Comparison of ENCODE assay signal across 14 mouse cellular contexts in genomic region chr2:26447451-26447850, GRCm38 (mm10). TPM values are rescaled to one million over a fixed set of nuclear protein-coding genes. Genes with fewer than 3 reads are reported as not detected.
A peak's percentile ranks its signal among the peaks of the same experiment; 100 is the strongest.
DNase-seq lines count a peak whose midpoint lies in the region; ATAC-seq and TF ChIP-seq lines count a peak whose summit lies in the region.
"Had no signal": no experiment of that assay in that cellular context is flagged by ENCODE, and none has a peak within 500 bp of the region (broad histone marks: within the 10 kb centered on the region; RNA-seq: fewer than 3 reads in every experiment).

No protein-coding gene starts in this region.

- intact Hi-C loops in heart, postnatal 36 days (cut with DNase I), result loop anchor here (5.0 kb wide), 2 partner anchors 55 to 190 kb away; no protein-coding TSS in a partner anchor

- no peaks in the 10 kb centered on the region for H3K27me3 ChIP-seq in heart, embryonic 12.5 days (replicated peaks)
- no peaks in the 10 kb centered on the region for H3K27me3 ChIP-seq in liver, embryonic 13.5 days
- H3K27me3 ChIP-seq in liver, embryonic 12.5 days (replicated peaks), result no peaks in the 10 kb centered on the region
- H3K27me3 ChIP-seq in embryonic facial prominence, embryonic 10.5 days (replicated peaks; ENCODE audit: low read depth, poor library complexity, severe bottlenecking), result no peaks in the 10 kb centered on the region
- no peaks in the 10 kb centered on the region for H3K27me3 ChIP-seq in liver, postnatal 0 days (ENCODE audit: insufficient read depth, low read length)
- H3K27me3 ChIP-seq: CH12.LX had no signal

- no peak overlapping the region for H3K4me2 ChIP-seq in heart, embryonic 12.5 days
- peak overlapping the region; percentile 98; the same call in 1 of the 2 replicates for H3K4me2 ChIP-seq in liver, embryonic 13.5 days
- H3K4me2 ChIP-seq in liver, embryonic 12.5 days, result no peak overlapping the region
- H3K4me2 ChIP-seq in liver, postnatal 0 days (ENCODE audit: low read depth, low read length), result no peak overlapping the region

- H3K9ac ChIP-seq in heart, embryonic 12.5 days, result 0 out of 2 replicates have a peak overlapping the region, but pooled peaks have one; percentile 43
- peak overlapping the region; percentile 33 for H3K9ac ChIP-seq in liver, embryonic 13.5 days
- no peak overlapping the region for H3K9ac ChIP-seq in liver, embryonic 12.5 days
- peak overlapping the region; percentile 70; the same call in 1 of the 2 replicates for H3K9ac ChIP-seq in liver, postnatal 0 days (replicated peaks)

- no peak overlapping the region for H3K27ac ChIP-seq in heart, embryonic 12.5 days (ENCODE audit: poor library complexity, severe bottlenecking)
- no peak overlapping the region for H3K27ac ChIP-seq in liver, embryonic 13.5 days
- no peak overlapping the region for H3K27ac ChIP-seq in liver, embryonic 12.5 days
- H3K27ac ChIP-seq in embryonic facial prominence, embryonic 10.5 days (replicated peaks), result peak overlapping the region; percentile 30; the same call in 1 of the 2 replicates
- H3K27ac ChIP-seq in liver, postnatal 0 days (ENCODE audit: low read depth), result no peak overlapping the region
- H3K27ac ChIP-seq: hindbrain, embryonic 14.5 days had no signal

- H3K4me3 ChIP-seq in heart, embryonic 12.5 days, result no peak overlapping the region
- H3K4me3 ChIP-seq in liver, embryonic 13.5 days (replicated peaks), result no peak overlapping the region
- no peak overlapping the region for H3K4me3 ChIP-seq in liver, embryonic 12.5 days
- H3K4me3 ChIP-seq in embryonic facial prominence, embryonic 10.5 days, result 0 out of 2 replicates have a peak overlapping the region, but pooled peaks have one; percentile 21
- no peak overlapping the region for H3K4me3 ChIP-seq in liver, postnatal 0 days (ENCODE audit: low read depth, low read length)

- TF ChIP-seq EP300 in liver, postnatal 0 days (IDR thresholded peaks at IDR 0.05; ENCODE audit: low read depth), result no peak

- H3K36me3 ChIP-seq in heart, embryonic 12.5 days, result 0 out of 2 replicates have a peak, but pooled peaks cover 3% of the 10 kb centered on the region
- H3K36me3 ChIP-seq in liver, embryonic 13.5 days, result no peaks in the 10 kb centered on the region
- no peaks in the 10 kb centered on the region; the same call in 1 of the 2 replicates for H3K36me3 ChIP-seq in liver, embryonic 12.5 days
- H3K36me3 ChIP-seq in embryonic facial prominence, embryonic 10.5 days (replicated peaks), result no peaks in the 10 kb centered on the region
- no peaks in the 10 kb centered on the region; the same call in 1 of the 2 replicates for H3K36me3 ChIP-seq in liver, postnatal 0 days (replicated peaks; ENCODE audit: insufficient read depth, low read length)

- DNase-seq in heart, postnatal 36 days, result no peak
- no peak for DNase-seq in liver, embryonic 13.5 days
- DNase-seq in embryonic facial prominence, embryonic 10.5 days (ENCODE audit: low spot score), result no peak
- no peak for DNase-seq in liver, postnatal 0 days
- DNase-seq in frontal cortex, adult 2 months (ENCODE audit: extremely low spot score in 1 of 2, low spot score in 1 of 2), result no peak
- DNase-seq: cerebellum, postnatal 36 days; heart, adult 2 months; kidney, adult 2 months; midbrain, embryonic 14.5 days; thymus, postnatal 14 days had no signal

- no peak for TF ChIP-seq CTCF in liver, postnatal 0 days (IDR thresholded peaks at IDR 0.05; ENCODE audit: low read depth)

- peaks cover 40% of the 10 kb centered on the region for H3K4me1 ChIP-seq in heart, embryonic 12.5 days (replicated peaks)
- peaks cover 45% of the 10 kb centered on the region for H3K4me1 ChIP-seq in liver, embryonic 13.5 days (replicated peaks)
- peaks cover 38% of the 10 kb centered on the region for H3K4me1 ChIP-seq in liver, embryonic 12.5 days
- peaks cover 44% of the 10 kb centered on the region for H3K4me1 ChIP-seq in embryonic facial prominence, embryonic 10.5 days
- H3K4me1 ChIP-seq in liver, postnatal 0 days (ENCODE audit: insufficient read depth), result peaks cover 24% of the 10 kb centered on the region

- 50% methylated on average over 1 of the region's 1 CpGs for WGBS in heart, embryonic 12.5 days
- WGBS in liver, embryonic 13.5 days (ENCODE audit: insufficient replicate concordance), result 27% methylated on average over 1 of the region's 1 CpGs
- 61% methylated on average over 1 of the region's 1 CpGs for WGBS in liver, embryonic 12.5 days (ENCODE audit: insufficient replicate concordance)
- WGBS in embryonic facial prominence, embryonic 10.5 days, result 78% methylated on average over 1 of the region's 1 CpGs
- 43% methylated on average over 1 of the region's 1 CpGs for WGBS in liver, postnatal 0 days (ENCODE audit: insufficient replicate concordance)

- no peaks in the 10 kb centered on the region for H3K9me3 ChIP-seq in heart, embryonic 12.5 days (replicated peaks)
- H3K9me3 ChIP-seq in liver, embryonic 13.5 days (replicated peaks), result no peaks in the 10 kb centered on the region
- H3K9me3 ChIP-seq in liver, embryonic 12.5 days (replicated peaks), result no peaks in the 10 kb centered on the region
- H3K9me3 ChIP-seq in embryonic facial prominence, embryonic 10.5 days, result no peaks in the 10 kb centered on the region
- H3K9me3 ChIP-seq in liver, postnatal 0 days (ENCODE audit: low read length), result no peaks in the 10 kb centered on the region

- ATAC-seq in heart, embryonic 12.5 days (ENCODE audit: insufficient number of reproducible peaks, low FRiP score), result no peak
- ATAC-seq in liver, embryonic 13.5 days (ENCODE audit: low read depth), result no peak
- no peak for ATAC-seq in liver, embryonic 12.5 days
- no peak for ATAC-seq in liver, postnatal 0 days

RNA-seq across cellular contexts. Expression of gene Sec16a, which starts 2.4 kb away (rescaled TPM):
- 22.6 and 24.5 TPM in 2 replicates for polyA plus RNA-seq in heart, embryonic 12.5 days (2016; fragmentation: Nextera tagmentation; extraction: Ambion mirVana)
- 10 to 100 TPM; 36.9 to 39.1 TPM for total RNA-seq in heart, postnatal 36 days (2021)
- 6.9 and 8.5 TPM in 2 replicates for polyA plus RNA-seq in liver, embryonic 13.5 days (2015; fragmentation: Nextera tagmentation; extraction: Ambion mirVana)
- polyA plus RNA-seq in liver, embryonic 12.5 days (2016; fragmentation: Nextera tagmentation; extraction: Ambion mirVana), result 13.0 and 14.4 TPM in 2 replicates
- polyA plus RNA-seq in embryonic facial prominence, embryonic 10.5 days (2016; fragmentation: Nextera tagmentation; extraction: Ambion mirVana), result 30.4 and 32.1 TPM in 2 replicates
- 7.8 and 8.0 TPM in 2 replicates for polyA plus RNA-seq in liver, postnatal 0 days (2015; fragmentation: Nextera tagmentation; extraction: Ambion mirVana)
- 30.8 and 36.1 TPM in 2 replicates for polyA plus RNA-seq in frontal cortex, adult 2 months (2012; rRNA removed)

RNA-seq across cellular contexts. Expression of gene Inpp5e, which starts 38.4 kb away (rescaled TPM):
- 17.7 and 19.1 TPM in 2 replicates for polyA plus RNA-seq in heart, embryonic 12.5 days (2016; fragmentation: Nextera tagmentation; extraction: Ambion mirVana)
- total RNA-seq in heart, postnatal 36 days (2021), result 10 to 100 TPM; 13.8 to 15.4 TPM
- polyA plus RNA-seq in liver, embryonic 13.5 days (2015; fragmentation: Nextera tagmentation; extraction: Ambion mirVana), result 6.3 and 7.3 TPM in 2 replicates
- polyA plus RNA-seq in liver, embryonic 12.5 days (2016; fragmentation: Nextera tagmentation; extraction: Ambion mirVana), result 10.1 and 12.3 TPM in 2 replicates
- 28.6 and 31.8 TPM in 2 replicates for polyA plus RNA-seq in embryonic facial prominence, embryonic 10.5 days (2016; fragmentation: Nextera tagmentation; extraction: Ambion mirVana)
- polyA plus RNA-seq in liver, postnatal 0 days (2015; fragmentation: Nextera tagmentation; extraction: Ambion mirVana), result 3.3 and 3.4 TPM in 2 replicates
- polyA plus RNA-seq in frontal cortex, adult 2 months (2012; rRNA removed), result 26.6 and 31.6 TPM in 2 replicates

RNA-seq across cellular contexts. Expression of gene Pmpca, which starts 58.3 kb away (rescaled TPM):
- polyA plus RNA-seq in heart, embryonic 12.5 days (2016; fragmentation: Nextera tagmentation; extraction: Ambion mirVana), result 142 and 145 TPM in 2 replicates
- 100 to 1,000 TPM; 137 to 154 TPM for total RNA-seq in heart, postnatal 36 days (2021)
- polyA plus RNA-seq in liver, embryonic 13.5 days (2015; fragmentation: Nextera tagmentation; extraction: Ambion mirVana), result 81.5 and 93.2 TPM in 2 replicates
- 108 and 110 TPM in 2 replicates for polyA plus RNA-seq in liver, embryonic 12.5 days (2016; fragmentation: Nextera tagmentation; extraction: Ambion mirVana)
- polyA plus RNA-seq in embryonic facial prominence, embryonic 10.5 days (2016; fragmentation: Nextera tagmentation; extraction: Ambion mirVana), result 144 and 151 TPM in 2 replicates
- 38.8 and 41.3 TPM in 2 replicates for polyA plus RNA-seq in liver, postnatal 0 days (2015; fragmentation: Nextera tagmentation; extraction: Ambion mirVana)
- polyA plus RNA-seq in frontal cortex, adult 2 months (2012; rRNA removed), result 104 and 106 TPM in 2 replicates

RNA-seq across cellular contexts. Expression of gene Entr1, which starts 58.3 kb away (rescaled TPM):
- polyA plus RNA-seq in heart, embryonic 12.5 days (2016; fragmentation: Nextera tagmentation; extraction: Ambion mirVana), result 91.7 and 95.5 TPM in 2 replicates
- total RNA-seq in heart, postnatal 36 days (2021), result 10 to 100 TPM; 43.4 to 48.2 TPM
- polyA plus RNA-seq in liver, embryonic 13.5 days (2015; fragmentation: Nextera tagmentation; extraction: Ambion mirVana), result 47.6 and 52.4 TPM in 2 replicates
- polyA plus RNA-seq in liver, embryonic 12.5 days (2016; fragmentation: Nextera tagmentation; extraction: Ambion mirVana), result 74.9 and 76.2 TPM in 2 replicates
- polyA plus RNA-seq in embryonic facial prominence, embryonic 10.5 days (2016; fragmentation: Nextera tagmentation; extraction: Ambion mirVana), result 133 and 137 TPM in 2 replicates
- 28.0 and 29.0 TPM in 2 replicates for polyA plus RNA-seq in liver, postnatal 0 days (2015; fragmentation: Nextera tagmentation; extraction: Ambion mirVana)
- polyA plus RNA-seq in frontal cortex, adult 2 months (2012; rRNA removed), result 291 and 306 TPM in 2 replicates
